Mouse (Mus musculus) embryonic stem cell, embryonic (primary cell): ENCODE measurements around the gene Igtp.

ENCODE experiments used
- CTCF ChIA-PET, 4 experiments: fragments of 300-600 bp in 2 of 4; fragments of 350-600 bp in 2 of 4; sonication (Branson Sonifier 250); formaldehyde crosslinking; loops; one replicate each; lab custom pipeline; 2022; ENCODE audit warnings: inconsistent platforms in 2 of 4; lab: Charles Lee
- POLR2A ChIA-PET, 4 experiments: fragments of 300-600 bp in 2 of 4; fragments of 350-600 bp in 2 of 4; sonication (Branson Sonifier 250); formaldehyde crosslinking; loops; one replicate each; lab custom pipeline; 2022; ENCODE audit warnings: antibody characterized with exemption in 4 of 4, inconsistent platforms in 1 of 4; lab: Charles Lee

The Igtp gene

GRCm38 (mm10) chr11:58198663-58199062, 693 bp upstream of the Igtp start:
- POLR2A ChIA-PET: interaction anchor here in 2 of 4 experiments (0.7 to 1.9 kb wide), 2 partner anchors 12 to 174 kb away, joined by 4 read pairs; no protein-coding TSS in a partner anchor
- CTCF ChIA-PET: interaction anchor here in 2 of 4 experiments (0.6 to 1.2 kb wide), 3 partner anchors 27 to 48 kb away, joined by 3 to 6 read pairs (median 4); no protein-coding TSS in a partner anchor

GRCm38 (mm10) chr11:58200226-58200625, 870 bp downstream of the Igtp start:
- ChIA-PET CTCF (interaction anchor here in 1 of 4 experiments (1.4 kb wide), 1 partner anchor 25 kb away, joined by 5 read pairs; no protein-coding TSS in a partner anchor), POLR2A (interaction anchor here in 1 of 4 experiments (0.7 to 1.6 kb wide), 3 partner anchors 11 to 461 kb away, joined by 3 to 6 read pairs (median 5); no protein-coding TSS in a partner anchor)

DNA sequence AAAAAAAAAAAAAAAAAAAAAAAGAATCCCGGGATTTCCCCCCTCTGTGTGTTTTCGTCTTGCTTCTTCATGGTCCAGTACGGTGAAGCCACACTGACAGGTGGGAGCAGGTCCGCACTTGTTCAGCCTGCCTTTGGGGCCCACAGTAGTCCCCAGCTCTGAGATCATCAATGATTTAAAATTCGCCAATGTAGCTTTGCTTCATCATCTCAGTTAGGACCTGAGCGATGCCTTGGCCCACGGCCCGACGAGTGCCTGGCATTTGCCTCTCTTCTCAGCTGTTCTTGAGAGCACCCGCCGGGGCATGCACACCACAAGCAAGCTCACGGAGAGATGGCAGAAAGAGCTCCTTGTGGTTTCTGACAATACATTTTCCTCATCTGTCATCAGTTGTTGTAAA, 1.7 kb downstream of the Igtp start:
- ChIA-PET POLR2A (interaction anchor here in 3 of 4 experiments (0.7 to 1.6 kb wide), 11 partner anchors 10 to 753 kb away, joined by 3 to 11 read pairs (median 4); partner anchors contain the start of genes Hist3h2a (in 1 of the 3) and Trim17 (in 1 of the 3)), CTCF (interaction anchor here in 3 of 4 experiments (0.5 to 1.4 kb wide), 9 partner anchors 22 to 266 kb away, joined by 3 to 5 read pairs (median 3); no protein-coding TSS in a partner anchor)

DNA sequence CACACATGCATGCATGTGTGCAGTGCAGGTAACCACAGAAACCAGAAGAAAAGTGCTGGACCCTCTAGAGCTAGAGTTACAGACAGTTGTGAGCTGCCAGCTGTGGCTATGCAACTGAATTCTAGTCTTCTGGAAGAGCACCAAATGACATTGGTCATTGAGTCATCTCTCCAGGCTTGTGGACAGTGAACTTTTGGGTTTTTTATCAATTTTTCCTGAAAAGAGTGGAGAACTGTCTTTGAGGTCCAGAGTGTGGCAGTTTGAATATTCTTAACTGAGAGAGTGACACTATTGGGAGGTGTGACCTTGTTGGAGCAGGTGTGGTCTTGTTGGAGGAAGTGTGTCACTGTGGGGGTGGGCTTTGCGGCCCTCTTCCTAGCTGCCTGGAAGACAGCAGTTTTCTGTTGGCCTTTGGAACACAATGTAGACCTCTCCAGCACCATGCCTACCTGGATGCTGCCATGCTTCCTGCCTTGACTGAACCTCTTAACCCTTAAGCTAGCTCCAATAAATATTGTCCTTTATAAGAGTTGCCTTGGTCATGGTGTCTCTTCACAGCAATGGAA, 11.0 kb downstream of the Igtp start:
- ChIA-PET CTCF (interaction anchor here in 2 of 4 experiments (0.7 to 1.3 kb wide), 4 partner anchors 15 to 91 kb away, joined by 3 to 5 read pairs (median 4); no protein-coding TSS in a partner anchor), POLR2A (interaction anchor here in 3 of 4 experiments (0.5 to 3.0 kb wide), 10 partner anchors 7 to 193 kb away, joined by 3 to 6 read pairs (median 4); partner anchors contain the start of genes Zfp672 (in 2 of the 3), Igtp (in 1 of the 3), Irgm2 (in 1 of the 3) and Sh3bp5l (in 1 of the 3))

GRCm38 (mm10) chr11:58211062-58211681, 11.8 kb downstream of the Igtp start:
- CTCF ChIA-PET: interaction anchor here in 2 of 4 experiments (0.7 to 1.3 kb wide), 4 partner anchors 14 to 91 kb away, joined by 3 to 5 read pairs (median 4); no protein-coding TSS in a partner anchor
- POLR2A ChIA-PET: interaction anchor here in 3 of 4 experiments (0.5 to 3.0 kb wide), 15 partner anchors 8 to 694 kb away, joined by 3 to 6 read pairs (median 3); partner anchors contain the start of genes Zfp672 (in 2 of the 3), Igtp (in 1 of the 3), Irgm2 (in 1 of the 3) and Sh3bp5l (in 1 of the 3)

- CTCF ChIA-PET: interaction anchor here in 2 of 4 experiments (1.2 to 1.3 kb wide), 3 partner anchors 14 to 90 kb away, joined by 3 to 5 read pairs (median 4); no protein-coding TSS in a partner anchor
- POLR2A ChIA-PET: interaction anchor here in 3 of 4 experiments (0.9 to 3.0 kb wide), 11 partner anchors 10 to 195 kb away, joined by 3 to 6 read pairs (median 4); partner anchors contain the start of gene Gemin5 (in 1 of the 3)
Measured at GRCm38 (mm10) chr11:58211682-58212067, 12.3 kb downstream of the Igtp start.

DNA sequence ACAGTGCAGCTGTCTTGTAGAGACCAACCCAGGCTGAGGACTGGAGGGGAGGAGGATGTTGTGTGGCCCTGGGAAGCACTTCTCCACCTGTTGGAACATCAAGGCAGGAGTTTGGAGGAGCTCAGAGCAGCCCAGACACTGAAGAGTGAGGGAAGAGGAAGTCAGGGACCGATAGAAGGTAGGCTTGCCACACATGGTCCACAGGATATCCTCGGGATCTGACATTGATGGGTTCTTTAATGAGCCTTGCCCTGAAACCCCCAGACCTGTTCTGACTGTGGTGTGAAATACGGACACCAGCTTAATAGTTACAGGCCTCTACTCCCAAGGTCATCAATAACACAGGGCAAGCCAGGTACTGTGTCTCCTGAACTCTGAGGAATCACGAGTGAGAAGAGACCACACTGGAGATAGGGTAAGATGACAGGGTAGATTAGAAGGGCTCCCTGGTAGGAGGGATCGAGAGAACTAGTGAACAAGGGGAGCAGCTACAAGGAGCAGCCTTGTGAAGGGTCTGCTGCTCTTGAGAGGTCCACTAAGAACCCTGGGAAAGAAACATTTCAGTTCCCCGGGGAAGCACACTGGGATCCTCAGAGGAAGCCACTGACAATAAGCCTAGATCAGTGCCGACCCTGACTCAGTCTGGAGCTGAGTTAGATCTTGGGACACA, 14.5 kb downstream of the Igtp start:
- CTCF ChIA-PET: interaction anchor here in 2 of 4 experiments (0.5 to 2.1 kb wide), 6 partner anchors 11 to 115 kb away, joined by 3 to 6 read pairs (median 4); no protein-coding TSS in a partner anchor
- POLR2A ChIA-PET: interaction anchor here in 2 of 4 experiments (0.6 to 2.3 kb wide), 6 partner anchors 13 to 117 kb away, joined by 3 to 11 read pairs (median 4); partner anchors contain the start of genes Gemin5 (in 1 of the 2), Sh3bp5l (in 1 of the 2) and Zfp672 (in 1 of the 2)

GRCm38 (mm10) chr11:58214391-58215048, 15.2 kb downstream of the Igtp start:
- CTCF ChIA-PET: interaction anchor here in 2 of 4 experiments (1.5 to 2.1 kb wide), 3 partner anchors 11 to 87 kb away, joined by 4 to 6 read pairs (median 5); no protein-coding TSS in a partner anchor
- POLR2A ChIA-PET: interaction anchor here in 2 of 4 experiments (0.6 to 2.3 kb wide), 6 partner anchors 9 to 116 kb away, joined by 3 to 11 read pairs (median 4); partner anchors contain the start of genes Sh3bp5l (in 1 of the 2) and Zfp672 (in 1 of the 2)

DNA sequence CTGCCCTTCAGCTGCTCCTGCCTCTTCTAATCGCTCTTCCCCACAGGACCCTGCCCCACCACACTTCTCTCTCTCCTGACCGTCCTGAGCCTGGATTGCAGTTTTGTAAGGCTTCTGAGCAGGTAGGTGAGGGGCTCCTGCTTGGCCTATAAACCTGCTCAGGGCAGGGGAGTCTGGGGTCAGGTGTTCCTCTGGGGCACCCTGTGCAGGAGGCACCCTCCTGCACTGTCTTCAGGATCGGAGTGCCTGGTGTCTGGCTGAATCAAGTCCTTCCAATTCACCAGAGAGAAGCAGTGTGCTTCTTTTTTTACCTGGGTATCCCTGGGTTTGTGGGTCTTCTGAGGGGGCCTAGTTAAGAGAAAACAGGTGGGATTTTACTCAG, 15.7 kb downstream of the Igtp start:
- CTCF ChIA-PET: interaction anchor here in 2 of 4 experiments (1.5 to 2.1 kb wide), 2 partner anchors 10 to 24 kb away, joined by 4 to 5 read pairs; no protein-coding TSS in a partner anchor

DNA sequence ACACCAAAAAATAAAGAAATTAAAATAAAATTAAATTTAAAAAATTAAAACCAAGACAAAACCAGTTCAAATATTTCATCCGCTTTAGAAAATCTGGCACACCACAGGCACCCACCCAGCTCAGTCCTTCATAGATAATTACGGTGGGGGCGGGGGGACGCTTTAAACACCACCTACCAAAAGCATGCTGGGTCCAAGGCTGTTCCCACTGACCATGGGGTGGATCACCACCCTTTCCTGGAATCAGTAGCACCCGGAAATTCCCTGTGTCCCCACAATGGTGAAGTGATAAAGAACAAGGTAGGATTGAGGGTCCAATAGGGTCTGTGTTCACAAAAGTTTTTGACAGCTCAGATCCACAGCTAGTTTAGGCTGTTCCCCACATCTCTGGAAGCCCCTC, 16.5 kb downstream of the Igtp start:
- POLR2A ChIA-PET: interaction anchor here (0.6 to 1.6 kb wide), 6 partner anchors 9 to 26 kb away, joined by 3 to 5 read pairs (median 4); no protein-coding TSS in a partner anchor
- CTCF ChIA-PET: interaction anchor here in 3 of 4 experiments (0.6 to 2.1 kb wide), 3 partner anchors 9 to 200 kb away, joined by 3 to 5 read pairs (median 5); no protein-coding TSS in a partner anchor

More for the DNA sequence above, 15.7 kb downstream of the Igtp start:
- POLR2A ChIA-PET: interaction anchor here in 2 of 4 experiments (1.2 to 2.3 kb wide), 4 partner anchors 9 to 16 kb away, joined by 3 to 11 read pairs (median 4); no protein-coding TSS in a partner anchor

GRCm38 (mm10) chr11:58216823-58217222, 17.5 kb downstream of the Igtp start:
- ChIA-PET CTCF (interaction anchor here in 2 of 4 experiments (1.0 to 1.2 kb wide), 2 partner anchors 8 to 22 kb away, joined by 4 read pairs; no protein-coding TSS in a partner anchor), POLR2A (interaction anchor here in 1 of 4 experiments (0.6 to 1.2 kb wide), 2 partner anchors 10 to 246 kb away, joined by 3 to 4 read pairs; no protein-coding TSS in a partner anchor)

- POLR2A ChIA-PET: no interaction called here
- CTCF ChIA-PET: interaction anchor here in 1 of 4 experiments (2.5 kb wide), 1 partner anchor 15 kb away, joined by 7 read pairs; no protein-coding TSS in a partner anchor
Measured at GRCm38 (mm10) chr11:58223751-58224150, 24.4 kb downstream of the Igtp start.

DNA sequence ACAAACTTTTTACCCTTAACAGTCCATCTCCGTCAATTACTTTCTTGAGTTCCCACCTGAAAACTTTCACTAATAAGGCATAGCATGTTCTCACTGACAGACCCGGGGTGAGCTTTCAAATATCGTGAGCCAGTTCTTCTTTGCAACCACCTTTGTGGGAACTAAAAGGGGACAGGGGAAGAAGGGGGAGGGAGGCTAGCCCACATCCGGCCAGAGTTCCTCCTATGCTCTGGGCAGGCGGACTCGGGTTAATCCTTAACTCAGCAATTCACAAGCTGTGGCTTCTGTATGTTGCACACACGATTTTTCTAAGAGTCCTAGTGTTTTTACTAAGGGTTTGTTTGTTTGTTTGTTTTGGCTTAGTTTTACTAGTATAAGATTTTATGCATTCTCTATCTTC, 25.0 kb downstream of the Igtp start:
- ChIA-PET CTCF (interaction anchor here in 3 of 4 experiments (1.3 to 2.5 kb wide), 6 partner anchors 7 to 45 kb away, joined by 4 to 16 read pairs (median 8); no protein-coding TSS in a partner anchor), POLR2A (interaction anchor here in 2 of 4 experiments (0.7 to 1.5 kb wide), 3 partner anchors 9 to 13 kb away, joined by 4 read pairs; no protein-coding TSS in a partner anchor)

GRCm38 (mm10) chr11:58224872-58225271, 25.5 kb downstream of the Igtp start:
- ChIA-PET POLR2A (interaction anchor here (0.6 to 1.5 kb wide), 8 partner anchors 9 to 213 kb away, joined by 3 to 4 read pairs (median 4); no protein-coding TSS in a partner anchor), CTCF (interaction anchor here (0.6 to 2.5 kb wide), 31 partner anchors 8 to 641 kb away, joined by 3 to 16 read pairs (median 4); partner anchors contain the start of genes Igtp (in 1 of the 4) and Irgm2 (in 1 of the 4))

- POLR2A ChIA-PET: interaction anchor here in 3 of 4 experiments (0.6 to 1.5 kb wide), 6 partner anchors 10 to 162 kb away, joined by 3 to 4 read pairs (median 4); no protein-coding TSS in a partner anchor
- CTCF ChIA-PET: interaction anchor here (0.5 to 2.5 kb wide), 35 partner anchors 9 to 641 kb away, joined by 3 to 16 read pairs (median 4); partner anchors contain the start of genes Igtp (in 1 of the 4) and Irgm2 (in 1 of the 4)
Measured at GRCm38 (mm10) chr11:58225655-58226054, 26.3 kb downstream of the Igtp start.
